Mouse (Mus musculus): ENCODE measurements around the gene Alb.
A peak's percentile ranks its signal among the peaks of the same experiment; 100 is the strongest.

Alb gene

DNA sequence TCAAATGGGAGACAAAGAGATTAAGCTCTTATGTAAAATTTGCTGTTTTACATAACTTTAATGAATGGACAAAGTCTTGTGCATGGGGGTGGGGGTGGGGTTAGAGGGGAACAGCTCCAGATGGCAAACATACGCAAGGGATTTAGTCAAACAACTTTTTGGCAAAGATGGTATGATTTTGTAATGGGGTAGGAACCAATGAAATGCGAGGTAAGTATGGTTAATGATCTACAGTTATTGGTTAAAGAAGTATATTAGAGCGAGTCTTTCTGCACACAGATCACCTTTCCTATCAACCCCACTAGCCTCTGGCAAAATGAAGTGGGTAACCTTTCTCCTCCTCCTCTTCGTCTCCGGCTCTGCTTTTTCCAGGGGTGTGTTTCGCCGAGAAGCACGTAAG is at the start of gene Alb:
TSS of gene Alb (plus strand) at position 279 of the 400 bp plus-strand sequence.
- DNase-seq, result no peak

DNA sequence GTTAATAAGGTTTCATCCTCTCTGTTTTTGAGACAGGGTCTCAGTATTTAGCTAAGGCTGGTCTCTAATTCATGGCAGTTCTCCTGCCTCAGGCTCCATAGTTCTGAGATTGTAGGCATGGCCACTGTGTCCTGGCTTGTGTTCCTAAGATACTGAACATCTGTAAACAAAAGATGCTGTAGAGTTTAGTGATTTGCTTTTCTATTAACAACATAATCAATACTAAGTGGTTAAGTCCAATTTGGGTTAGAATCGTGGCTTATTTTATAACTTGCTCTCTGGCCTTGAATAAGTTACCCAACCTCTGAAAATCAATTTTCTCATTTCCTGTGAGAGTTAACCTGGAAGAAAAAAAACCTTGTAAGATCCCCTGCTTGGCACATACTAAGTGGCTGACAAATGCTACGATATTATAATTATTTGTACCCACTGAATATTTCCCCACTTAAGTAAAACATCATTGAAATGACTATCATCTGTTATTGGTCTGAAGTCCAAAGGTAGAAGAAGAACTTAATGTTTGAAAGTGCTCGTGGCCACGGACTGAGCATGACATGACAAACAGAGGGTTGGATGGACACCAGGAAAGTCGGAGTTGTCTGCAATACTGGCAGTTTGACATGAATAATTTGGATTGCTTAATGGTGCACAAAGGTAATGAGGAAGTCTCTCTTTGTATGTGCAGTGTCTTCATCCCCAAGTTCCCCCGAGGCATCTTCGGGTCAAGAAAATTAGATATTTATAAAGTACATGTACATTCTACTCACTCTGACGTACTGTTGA is 46.4 kb upstream of the Alb start:
- no peak for DNase-seq

- no peak for DNase-seq
These were observed 45.8 kb upstream of the Alb start for GRCm38 (mm10) chr5:90414925-90415295.

DNA sequence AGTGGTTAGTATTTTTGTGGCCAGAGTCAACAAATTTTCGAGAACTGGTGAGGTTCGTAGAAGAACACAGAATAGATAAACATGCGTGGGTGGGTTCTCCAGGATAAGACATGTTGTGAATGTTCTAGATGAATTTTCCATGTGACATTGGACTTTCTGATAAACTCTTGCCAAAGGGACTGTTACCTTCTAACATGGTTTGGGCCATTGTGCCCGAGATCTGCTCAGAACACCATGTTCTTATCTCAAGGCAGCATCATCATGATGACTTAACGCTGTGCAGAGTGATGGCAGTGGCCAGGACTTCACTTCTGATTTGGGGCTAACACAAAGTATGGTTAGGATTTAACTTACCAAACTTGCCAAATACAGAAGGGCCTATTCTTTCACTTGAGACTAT is 36.1 kb upstream of the Alb start:
- no peak for DNase-seq

DNA sequence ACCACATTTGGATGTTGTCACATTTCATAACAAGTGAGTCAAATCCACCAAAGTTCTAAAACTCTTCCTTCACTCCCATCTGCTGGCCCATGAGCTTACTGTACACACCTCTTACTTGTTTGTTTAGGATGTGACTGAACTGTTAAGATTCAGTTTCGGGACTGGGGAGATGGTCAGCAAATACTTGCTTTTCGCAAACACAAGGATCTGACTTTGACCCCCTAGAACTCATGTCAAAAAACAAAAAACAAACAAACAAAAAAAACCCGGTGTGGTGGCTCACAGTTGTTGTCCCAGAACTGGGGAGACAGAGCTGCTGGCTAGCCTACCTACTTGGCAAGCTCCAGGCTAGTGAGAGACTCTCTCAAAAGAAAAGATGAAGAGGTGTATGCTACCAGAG is 35.5 kb upstream of the Alb start:
- DNase-seq, result no peak

- no peak for DNase-seq
These were observed 29.6 kb upstream of the Alb start for GRCm38 (mm10) chr5:90431053-90431452.

DNA sequence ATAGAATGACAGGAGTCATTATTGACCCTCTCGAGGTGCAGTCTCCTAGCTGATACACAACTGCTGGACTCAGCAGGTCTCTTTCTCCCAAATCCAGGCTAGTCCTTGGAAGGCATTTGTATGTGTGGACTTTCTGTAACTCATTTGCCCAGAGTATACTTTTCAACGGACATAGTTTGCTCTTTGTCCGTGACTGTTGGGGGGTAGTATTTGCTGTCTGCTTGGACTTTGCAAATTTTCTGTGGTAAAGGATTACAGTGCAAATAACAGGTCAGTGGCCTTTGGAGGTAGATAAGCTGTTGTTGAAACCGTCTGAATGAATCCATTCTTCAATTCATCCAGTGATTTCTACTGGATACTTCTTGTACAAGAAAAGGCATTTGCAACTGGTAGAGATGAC is 21.5 kb upstream of the Alb start:
- no peak for DNase-seq

GRCm38 (mm10) chr5:90447577-90447976 is 13.1 kb upstream of the Alb start:
- DNase-seq, result no peak

GRCm38 (mm10) chr5:90449961-90450360 is 10.7 kb upstream of the Alb start:
- DNase-seq, result no peak

- peak; percentile 5 for DNase-seq
These were observed 8.0 kb upstream of the Alb start for GRCm38 (mm10) chr5:90452711-90453110.

- DNase-seq, result no peak
These were observed 3.5 kb upstream of the Alb start for GRCm38 (mm10) chr5:90457241-90457640.

GRCm38 (mm10) chr5:90458727-90459126 is 2.0 kb upstream of the Alb start:
- DNase-seq, result no peak

- no peak for DNase-seq
These were observed 6.1 kb downstream of the Alb start for GRCm38 (mm10) chr5:90466806-90467205.

DNA sequence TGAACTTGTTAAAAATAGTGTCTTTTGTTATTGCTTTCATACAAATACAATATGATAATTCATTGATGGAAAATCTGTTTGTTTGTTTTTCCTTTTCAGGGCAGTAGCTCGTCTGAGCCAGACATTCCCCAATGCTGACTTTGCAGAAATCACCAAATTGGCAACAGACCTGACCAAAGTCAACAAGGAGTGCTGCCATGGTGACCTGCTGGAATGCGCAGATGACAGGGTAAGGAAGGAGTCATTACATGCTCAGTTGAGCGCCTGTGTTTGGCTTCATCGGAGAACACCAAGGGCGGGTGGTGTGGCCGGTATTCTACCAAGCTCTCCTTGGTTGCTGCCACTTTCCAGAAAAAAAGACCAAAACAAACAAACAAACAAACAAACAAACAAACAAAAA is 6.5 kb downstream of the Alb start:
- no peak for DNase-seq

DNA sequence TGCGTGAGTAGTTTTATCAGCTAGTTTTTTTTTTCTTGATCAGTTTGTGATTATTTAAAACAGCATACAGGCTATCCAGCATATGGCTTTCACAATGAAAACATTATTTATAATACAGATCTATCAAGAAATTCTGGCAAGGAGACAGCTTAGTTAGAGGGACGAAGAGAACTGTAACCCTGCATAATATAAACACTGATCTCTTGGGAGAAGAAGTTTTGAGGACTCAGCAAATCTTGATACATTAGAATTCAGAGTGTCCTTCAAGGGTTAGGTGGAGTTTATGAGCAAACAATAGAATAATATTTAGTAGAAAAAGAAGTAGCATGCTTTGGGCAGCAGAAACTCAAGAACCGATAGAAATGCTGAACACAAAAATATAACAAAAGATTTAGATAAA is 10.1 kb downstream of the Alb start:
- no peak for DNase-seq

- DNase-seq, result no peak
These were observed 13.2 kb downstream of the Alb start for GRCm38 (mm10) chr5:90473902-90474301.

- no peak for DNase-seq
These were observed 13.7 kb downstream of the Alb start for GRCm38 (mm10) chr5:90474369-90474768.

DNA sequence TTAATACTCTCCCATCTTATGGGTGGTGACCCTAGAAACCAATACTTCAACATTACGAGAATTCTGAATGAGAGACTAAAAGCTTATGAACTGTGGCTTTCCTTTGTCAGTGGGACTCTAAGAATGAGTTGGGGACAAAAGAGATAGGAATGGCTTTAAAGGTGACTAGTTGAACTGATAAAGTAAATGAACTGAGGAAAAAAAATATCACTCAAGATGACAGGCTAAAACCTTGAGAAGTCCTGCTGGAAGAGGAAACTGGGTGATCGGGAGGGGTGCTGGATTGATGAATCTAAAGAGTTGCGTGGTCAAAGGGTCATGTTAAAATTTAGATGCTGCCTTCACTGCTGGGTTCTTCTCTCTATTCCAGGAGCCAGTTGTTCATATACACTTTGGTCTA is 16.0 kb downstream of the Alb start:
- no peak for DNase-seq

- DNase-seq, result no peak
These were observed 16.8 kb downstream of the Alb start for GRCm38 (mm10) chr5:90477308-90478140.

DNA sequence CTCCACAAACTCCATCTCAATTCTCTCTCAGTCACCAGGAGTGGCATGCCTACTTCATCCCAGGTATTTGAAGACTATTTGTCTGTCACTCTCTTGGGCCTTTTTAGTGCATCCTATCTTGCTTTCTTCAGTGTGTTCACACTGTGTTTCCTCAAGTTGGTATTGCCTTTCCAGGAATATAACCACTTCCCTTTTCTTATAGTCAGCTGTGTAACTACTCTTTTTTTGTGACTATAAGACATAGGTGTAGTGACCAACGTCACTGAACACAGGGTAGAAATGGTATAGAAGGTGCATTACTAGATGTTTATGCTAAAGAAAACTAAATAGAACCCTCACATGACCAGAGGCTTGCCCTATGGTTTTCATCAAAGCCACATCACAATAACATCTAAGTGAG is 18.2 kb downstream of the Alb start:
- no peak for DNase-seq

- DNase-seq, result no peak
These were observed 24.9 kb downstream of the Alb start for GRCm38 (mm10) chr5:90485597-90485996.

GRCm38 (mm10) chr5:90488323-90488722 is 27.6 kb downstream of the Alb start:
- DNase-seq, result no peak

DNA sequence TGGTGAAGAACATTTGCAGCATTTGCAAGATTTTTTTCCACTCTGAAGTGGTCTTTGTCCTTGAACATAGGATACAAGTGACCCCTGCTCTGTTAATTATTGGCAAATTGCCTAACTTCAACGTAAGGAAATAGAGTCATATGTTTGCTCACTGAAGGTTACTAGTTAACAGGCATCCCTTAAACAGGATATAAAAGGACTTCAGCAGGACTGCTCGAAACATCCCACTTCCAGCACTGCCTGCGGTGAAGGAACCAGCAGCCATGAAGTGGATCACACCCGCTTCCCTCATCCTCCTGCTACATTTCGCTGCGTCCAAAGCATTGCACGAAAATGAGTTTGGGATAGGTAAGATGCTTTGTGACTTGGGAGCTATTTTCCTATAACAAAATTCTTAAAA is 29.8 kb downstream of the Alb start, which contains the start of gene Afp:
TSS of gene Afp (plus strand) at position 220 of the 400 bp plus-strand sequence.
- DNase-seq, result no peak

- no peak for DNase-seq
These were observed 31.7 kb downstream of the Alb start for GRCm38 (mm10) chr5:90492440-90492839.

Data from right cerebral cortex, adult 18-20 months (tissue).